Mouse (Mus musculus): ENCODE results near the gene Smoc2. TPM values are rescaled to one million over a fixed set of nuclear protein-coding genes. Genes with fewer than 3 reads are reported as not detected.

Gene Smoc2
- polyA plus RNA-seq, 1 experiment from 2014 or later = 3.0 TPM

DNA sequence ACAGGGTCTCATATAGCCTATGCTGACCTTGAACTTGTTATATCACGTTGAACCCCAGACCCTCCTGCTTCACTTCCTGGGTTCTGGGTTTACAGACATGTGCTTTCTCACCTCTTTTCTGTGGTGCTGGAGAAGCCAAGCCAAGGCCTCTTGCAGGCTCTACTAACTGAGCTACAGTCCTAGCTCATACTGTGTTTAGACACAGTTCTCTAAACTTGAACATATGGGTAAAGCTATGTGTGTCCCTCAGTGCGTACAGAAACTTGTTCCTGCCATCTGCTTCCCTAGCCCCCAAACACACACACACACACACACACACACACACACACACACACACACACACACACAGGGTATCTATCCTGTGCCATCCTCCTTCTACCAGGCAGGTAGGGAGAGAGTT, 100.2 kb downstream of the Smoc2 start:
- Histone ChIP-seq H3K4me3 (ENCODE audit: low read depth, low read length) (no peak overlapping the region), H3K9me3 (replicated peaks; ENCODE audit: control insufficient read depth, low read length, poor library complexity, severe bottlenecking) (no peaks in the 10 kb centered on the region), H3K27me3 (ENCODE audit: control insufficient read depth, insufficient read depth, low read depth, low read length) (no peaks in the 10 kb centered on the region), H3K4me2 (ENCODE audit: low read length) (no peak overlapping the region), H3K9ac (ENCODE audit: low read depth, low read length) (no peak overlapping the region), H3K27ac (ENCODE audit: low read length) (no peak overlapping the region), H3K4me1 (ENCODE audit: control insufficient read depth, insufficient read depth, low read length) (no peaks in the 10 kb centered on the region), H3K36me3 (ENCODE audit: control insufficient read depth, insufficient read depth, low read length) (no peaks in the 10 kb centered on the region)
- 87% methylated on average over 2 of the region's 2 CpGs for WGBS
- no peak for ATAC-seq

DNA sequence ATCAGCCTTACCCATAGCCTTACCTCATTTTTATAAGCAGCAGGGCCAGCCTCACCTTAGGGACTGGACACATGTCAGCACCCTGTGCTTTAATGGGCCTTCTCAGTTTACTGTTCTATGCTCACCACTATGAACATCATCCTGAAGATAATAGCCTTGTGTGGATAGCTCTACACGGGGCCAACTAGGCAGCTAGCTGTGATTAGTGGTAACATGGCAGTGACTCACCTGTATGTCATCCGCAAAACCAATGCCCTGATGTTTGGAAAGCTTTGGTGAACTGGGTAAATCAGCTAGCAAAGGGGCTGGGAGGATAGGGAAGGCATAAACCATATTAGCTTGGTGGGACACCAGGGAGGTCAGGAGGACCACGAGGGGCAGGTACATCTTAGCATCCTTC, 100.7 kb downstream of the Smoc2 start:
- no peak overlapping the region for H3K4me3 ChIP-seq (ENCODE audit: low read depth, low read length)
- 85% methylated on average over 3 of the region's 3 CpGs for WGBS
- H3K4me1 ChIP-seq (ENCODE audit: control insufficient read depth, insufficient read depth, low read length) = no peaks in the 10 kb centered on the region
- H3K9me3 ChIP-seq (replicated peaks; ENCODE audit: control insufficient read depth, low read length, poor library complexity, severe bottlenecking) = no peaks in the 10 kb centered on the region
- no peak overlapping the region for H3K4me2 ChIP-seq (ENCODE audit: low read length)
- H3K36me3 ChIP-seq (ENCODE audit: control insufficient read depth, insufficient read depth, low read length) = no peaks in the 10 kb centered on the region
- no peak for ATAC-seq
- H3K27me3 ChIP-seq (ENCODE audit: control insufficient read depth, insufficient read depth, low read depth, low read length) = no peaks in the 10 kb centered on the region
- H3K9ac ChIP-seq (ENCODE audit: low read depth, low read length) = no peak overlapping the region
- H3K27ac ChIP-seq (ENCODE audit: low read length) = no peak overlapping the region

DNA sequence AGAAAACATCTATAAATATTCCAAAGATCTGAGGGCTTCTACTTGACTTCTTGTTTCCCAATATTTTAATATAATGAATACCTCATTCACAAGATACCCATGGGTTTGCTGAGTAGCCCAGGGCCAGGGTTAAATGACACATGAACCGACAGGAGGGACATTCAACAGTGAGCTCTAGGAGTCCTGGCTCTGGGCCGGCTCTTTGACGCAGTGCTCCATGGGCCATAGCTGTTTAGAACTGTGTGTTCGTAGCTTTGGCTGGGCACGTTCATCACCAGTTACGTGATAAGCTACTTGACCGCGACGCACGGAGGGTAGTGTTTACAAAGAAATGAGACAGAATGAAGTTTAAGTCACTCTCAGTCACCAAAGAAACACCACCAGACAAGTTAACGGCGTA, 101.2 kb downstream of the Smoc2 start:
- H3K27ac ChIP-seq (ENCODE audit: low read length) = no peak overlapping the region
- no peaks in the 10 kb centered on the region for H3K9me3 ChIP-seq (replicated peaks; ENCODE audit: control insufficient read depth, low read length, poor library complexity, severe bottlenecking)
- WGBS = 88% methylated on average over 12 of the region's 12 CpGs
- H3K27me3 ChIP-seq (ENCODE audit: control insufficient read depth, insufficient read depth, low read depth, low read length) = no peaks in the 10 kb centered on the region
- no peak overlapping the region for H3K9ac ChIP-seq (ENCODE audit: low read depth, low read length)
- H3K4me2 ChIP-seq (ENCODE audit: low read length) = no peak overlapping the region
- no peak overlapping the region for H3K4me3 ChIP-seq (ENCODE audit: low read depth, low read length)
- H3K4me1 ChIP-seq (ENCODE audit: control insufficient read depth, insufficient read depth, low read length) = no peaks in the 10 kb centered on the region
- no peak for ATAC-seq
- no peaks in the 10 kb centered on the region for H3K36me3 ChIP-seq (ENCODE audit: control insufficient read depth, insufficient read depth, low read length)

DNA sequence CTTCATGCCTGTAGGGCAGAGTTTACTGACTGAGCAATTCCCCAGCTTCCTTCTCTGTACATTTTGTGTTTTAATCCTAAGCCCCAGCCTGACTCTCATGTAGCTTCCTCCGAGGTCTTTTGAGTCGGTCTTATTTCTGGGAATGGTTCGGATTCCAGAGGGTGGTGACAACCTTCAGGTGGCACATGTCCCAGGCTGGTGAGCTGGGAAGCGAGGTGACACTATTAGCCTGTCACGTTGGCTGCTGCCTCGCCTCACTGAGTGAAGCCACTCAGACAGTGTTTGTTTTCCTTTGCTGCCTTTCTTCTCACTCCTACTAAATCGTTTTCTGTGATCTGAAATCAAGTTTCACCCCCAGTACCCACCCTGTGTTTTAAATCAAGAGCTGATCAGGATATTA, 102.2 kb downstream of the Smoc2 start:
- no peak for ATAC-seq
- no peaks in the 10 kb centered on the region for H3K9me3 ChIP-seq (replicated peaks; ENCODE audit: control insufficient read depth, low read length, poor library complexity, severe bottlenecking)

DNA sequence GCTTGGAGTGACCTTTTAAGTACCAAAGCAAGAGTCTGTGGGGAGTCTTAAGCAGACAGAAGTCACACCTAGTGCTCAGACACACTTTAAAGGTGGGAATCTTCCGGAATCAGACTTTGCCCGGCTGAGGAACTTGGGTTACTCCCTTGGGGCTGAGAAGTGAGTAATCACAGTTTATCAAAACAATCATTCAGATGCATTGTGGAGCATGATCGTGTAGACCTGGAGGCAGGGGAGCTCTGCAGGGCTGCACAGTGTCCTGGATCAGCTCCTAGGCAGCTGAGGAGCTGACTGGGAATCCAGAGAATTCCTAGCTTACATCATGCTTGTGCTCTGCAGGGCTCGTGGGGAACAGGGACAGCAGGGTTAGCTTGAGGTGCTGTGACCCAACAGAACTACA, 104.7 kb downstream of the Smoc2 start:
- no peak overlapping the region for H3K4me3 ChIP-seq (ENCODE audit: low read depth, low read length)
- no peaks in the 10 kb centered on the region for H3K4me1 ChIP-seq (ENCODE audit: control insufficient read depth, insufficient read depth, low read length)
- no peak overlapping the region for H3K4me2 ChIP-seq (ENCODE audit: low read length)
- H3K27ac ChIP-seq (ENCODE audit: low read length) = no peak overlapping the region
- H3K9me3 ChIP-seq (replicated peaks; ENCODE audit: control insufficient read depth, low read length, poor library complexity, severe bottlenecking) = no peaks in the 10 kb centered on the region
- H3K36me3 ChIP-seq (ENCODE audit: control insufficient read depth, insufficient read depth, low read length) = no peaks in the 10 kb centered on the region
- no peak overlapping the region for H3K9ac ChIP-seq (ENCODE audit: low read depth, low read length)
- WGBS = 84% methylated on average over 4 of the region's 4 CpGs
- ATAC-seq = no peak
- no peaks in the 10 kb centered on the region for H3K27me3 ChIP-seq (ENCODE audit: control insufficient read depth, insufficient read depth, low read depth, low read length)

More for the DNA sequence above, 102.2 kb downstream of the Smoc2 start:
- Histone ChIP-seq H3K4me1 (ENCODE audit: control insufficient read depth, insufficient read depth, low read length) (no peaks in the 10 kb centered on the region), H3K4me2 (ENCODE audit: low read length) (no peak overlapping the region), H3K27me3 (ENCODE audit: control insufficient read depth, insufficient read depth, low read depth, low read length) (no peaks in the 10 kb centered on the region), H3K36me3 (ENCODE audit: control insufficient read depth, insufficient read depth, low read length) (no peaks in the 10 kb centered on the region), H3K9ac (ENCODE audit: low read depth, low read length) (no peak overlapping the region), H3K4me3 (ENCODE audit: low read depth, low read length) (no peak overlapping the region), H3K27ac (ENCODE audit: low read length) (no peak overlapping the region)
- WGBS = 52% methylated on average over 7 of the region's 7 CpGs

DNA sequence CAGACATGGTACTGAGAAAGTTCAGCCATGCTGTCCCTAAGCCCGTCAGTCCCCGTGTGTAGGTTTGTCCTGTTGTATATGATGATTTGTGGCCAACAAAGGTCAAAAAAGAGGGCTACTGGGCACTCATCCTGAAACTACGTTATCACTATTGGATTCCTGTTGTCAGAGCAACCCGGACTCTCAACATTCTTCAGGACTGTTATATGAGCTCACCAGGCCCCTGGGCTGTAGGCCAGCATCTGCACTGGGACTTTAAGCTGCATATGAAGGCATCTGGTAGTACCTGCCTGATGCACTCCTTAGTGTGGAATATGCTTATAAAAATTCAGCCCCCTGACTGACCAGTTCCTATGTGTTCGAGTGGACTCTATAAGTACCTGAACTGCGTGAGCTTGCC, 105.7 kb downstream of the Smoc2 start:
- H3K9ac ChIP-seq (ENCODE audit: low read depth, low read length) = no peak overlapping the region
- no peak overlapping the region for H3K4me2 ChIP-seq (ENCODE audit: low read length)
- no peaks in the 10 kb centered on the region for H3K36me3 ChIP-seq (ENCODE audit: control insufficient read depth, insufficient read depth, low read length)
- 89% methylated on average over 6 of the region's 6 CpGs for WGBS
- no peak for ATAC-seq
- H3K9me3 ChIP-seq (replicated peaks; ENCODE audit: control insufficient read depth, low read length, poor library complexity, severe bottlenecking) = no peaks in the 10 kb centered on the region
- H3K4me1 ChIP-seq (ENCODE audit: control insufficient read depth, insufficient read depth, low read length) = no peaks in the 10 kb centered on the region
- H3K27ac ChIP-seq (ENCODE audit: low read length) = no peak overlapping the region
- no peaks in the 10 kb centered on the region for H3K27me3 ChIP-seq (ENCODE audit: control insufficient read depth, insufficient read depth, low read depth, low read length)
- no peak overlapping the region for H3K4me3 ChIP-seq (ENCODE audit: low read depth, low read length)

DNA sequence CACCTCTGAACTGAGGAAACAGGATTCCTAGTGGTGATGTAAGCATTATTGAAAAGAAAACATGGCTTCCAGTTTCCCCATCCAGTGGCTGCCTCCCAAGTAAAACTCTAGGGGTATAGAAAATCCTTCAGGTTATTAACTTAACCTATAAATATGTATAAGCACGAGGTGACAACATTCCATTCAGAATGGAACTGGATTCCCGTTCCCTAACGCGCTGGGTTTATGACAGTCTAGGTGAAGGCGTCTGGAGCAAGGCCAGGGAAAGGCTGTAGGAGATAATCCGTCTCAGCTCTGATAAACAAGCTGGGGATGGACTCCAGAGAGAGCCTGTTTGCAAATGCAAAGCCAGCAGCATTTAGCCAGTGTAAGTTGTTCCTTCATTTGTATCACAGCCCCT, 108.0 kb downstream of the Smoc2 start:
- Histone ChIP-seq H3K9me3 (replicated peaks; ENCODE audit: control insufficient read depth, low read length, poor library complexity, severe bottlenecking) (no peaks in the 10 kb centered on the region), H3K4me1 (ENCODE audit: control insufficient read depth, insufficient read depth, low read length) (no peaks in the 10 kb centered on the region), H3K9ac (ENCODE audit: low read depth, low read length) (no peak overlapping the region), H3K27ac (ENCODE audit: low read length) (no peak overlapping the region), H3K27me3 (ENCODE audit: control insufficient read depth, insufficient read depth, low read depth, low read length) (no peaks in the 10 kb centered on the region), H3K4me2 (ENCODE audit: low read length) (no peak overlapping the region), H3K36me3 (ENCODE audit: control insufficient read depth, insufficient read depth, low read length) (no peaks in the 10 kb centered on the region), H3K4me3 (ENCODE audit: low read depth, low read length) (no peak overlapping the region)
- 42% methylated on average over 6 of the region's 6 CpGs for WGBS
- peak; percentile 61; the same call in 1 of the 2 replicates for ATAC-seq

DNA sequence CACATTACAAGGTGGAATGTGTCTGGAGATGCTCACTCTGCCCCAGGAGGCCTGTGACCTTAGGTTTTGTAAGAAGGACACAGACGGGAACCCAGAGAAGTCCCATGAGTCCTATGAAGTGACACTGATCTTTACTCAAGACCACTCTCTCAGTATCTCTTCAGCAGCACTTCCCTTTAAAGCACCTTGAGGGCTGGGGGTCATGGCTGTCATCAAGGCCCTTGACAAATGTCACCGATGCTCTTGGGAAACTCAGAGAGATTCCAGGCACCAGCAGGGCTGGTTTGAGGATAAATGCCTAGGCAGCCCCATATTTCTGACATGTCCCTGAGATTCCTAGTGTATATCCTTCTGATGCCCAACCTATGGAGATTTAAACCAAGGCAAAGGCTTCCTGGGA, 113.1 kb downstream of the Smoc2 start:
- H3K36me3 ChIP-seq (ENCODE audit: control insufficient read depth, insufficient read depth, low read length) = no peaks in the 10 kb centered on the region
- no peaks in the 10 kb centered on the region for H3K4me1 ChIP-seq (ENCODE audit: control insufficient read depth, insufficient read depth, low read length)
- no peaks in the 10 kb centered on the region for H3K9me3 ChIP-seq (replicated peaks; ENCODE audit: control insufficient read depth, low read length, poor library complexity, severe bottlenecking)
- H3K27me3 ChIP-seq (ENCODE audit: control insufficient read depth, insufficient read depth, low read depth, low read length) = no peaks in the 10 kb centered on the region
- no peak overlapping the region for H3K27ac ChIP-seq (ENCODE audit: low read length)
- no peak overlapping the region for H3K4me2 ChIP-seq (ENCODE audit: low read length)
- WGBS = 89% methylated on average over 2 of the region's 2 CpGs
- ATAC-seq = no peak
- no peak overlapping the region for H3K4me3 ChIP-seq (ENCODE audit: low read depth, low read length)
- no peak overlapping the region for H3K9ac ChIP-seq (ENCODE audit: low read depth, low read length)

DNA sequence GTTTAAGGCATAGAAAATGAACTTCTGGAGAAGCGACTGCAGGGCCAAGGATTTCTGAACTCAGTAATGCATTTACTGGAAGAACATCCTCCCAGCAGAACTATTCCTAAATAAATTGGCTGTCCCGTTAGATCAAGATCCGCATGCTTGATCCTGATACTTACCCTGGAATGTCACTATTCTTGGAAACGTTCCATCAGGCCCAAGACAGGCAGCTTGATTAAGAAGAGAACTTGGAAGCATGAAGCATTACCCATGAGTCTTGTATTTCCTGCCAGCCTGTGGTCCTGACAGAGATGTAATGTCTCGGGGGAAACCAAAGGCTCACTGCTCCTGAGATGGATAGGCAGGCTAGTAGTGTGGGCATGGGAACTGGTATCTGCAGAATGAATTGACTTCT, 115.6 kb downstream of the Smoc2 start:
- WGBS = 86% methylated on average over 5 of the region's 5 CpGs
- H3K27me3 ChIP-seq (ENCODE audit: control insufficient read depth, insufficient read depth, low read depth, low read length) = no peaks in the 10 kb centered on the region
- no peaks in the 10 kb centered on the region for H3K4me1 ChIP-seq (ENCODE audit: control insufficient read depth, insufficient read depth, low read length)
- no peak overlapping the region for H3K27ac ChIP-seq (ENCODE audit: low read length)
- H3K9ac ChIP-seq (ENCODE audit: low read depth, low read length) = no peak overlapping the region
- no peak overlapping the region for H3K4me2 ChIP-seq (ENCODE audit: low read length)
- ATAC-seq = no peak
- no peaks in the 10 kb centered on the region for H3K36me3 ChIP-seq (ENCODE audit: control insufficient read depth, insufficient read depth, low read length)
- no peaks in the 10 kb centered on the region for H3K9me3 ChIP-seq (replicated peaks; ENCODE audit: control insufficient read depth, low read length, poor library complexity, severe bottlenecking)
- no peak overlapping the region for H3K4me3 ChIP-seq (ENCODE audit: low read depth, low read length)

DNA sequence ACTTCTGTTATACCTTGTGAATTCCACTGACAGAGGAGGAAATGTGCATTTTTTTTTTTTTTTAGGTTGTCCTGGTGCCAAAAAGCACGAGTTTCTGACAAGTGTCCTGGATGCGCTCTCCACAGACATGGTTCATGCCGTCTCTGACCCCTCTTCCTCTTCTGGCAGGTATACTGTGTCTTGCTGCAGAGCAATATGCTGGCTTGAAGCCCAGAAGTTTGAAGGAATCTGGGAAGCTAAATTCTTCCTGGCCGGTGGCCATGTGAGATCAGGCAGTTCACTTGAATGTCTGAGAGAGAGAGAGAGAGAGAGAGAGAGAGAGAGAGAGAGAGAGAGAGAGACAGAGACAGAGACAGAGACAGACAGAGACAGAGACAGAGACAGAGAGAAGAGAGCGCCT, 118.2 kb downstream of the Smoc2 start:
- Histone ChIP-seq H3K4me3 (ENCODE audit: low read depth, low read length) (no peak overlapping the region), H3K4me1 (ENCODE audit: control insufficient read depth, insufficient read depth, low read length) (no peaks in the 10 kb centered on the region), H3K27me3 (ENCODE audit: control insufficient read depth, insufficient read depth, low read depth, low read length) (no peaks in the 10 kb centered on the region), H3K9ac (ENCODE audit: low read depth, low read length) (no peak overlapping the region), H3K27ac (ENCODE audit: low read length) (no peak overlapping the region), H3K9me3 (replicated peaks; ENCODE audit: control insufficient read depth, low read length, poor library complexity, severe bottlenecking) (no peaks in the 10 kb centered on the region), H3K36me3 (ENCODE audit: control insufficient read depth, insufficient read depth, low read length) (no peaks in the 10 kb centered on the region), H3K4me2 (ENCODE audit: low read length) (no peak overlapping the region)
- WGBS = 77% methylated on average over 5 of the region's 5 CpGs
- no peak for ATAC-seq
